Mouse (Mus musculus): Measurements from ENCODE around the gene Acvr1b.

DNA sequence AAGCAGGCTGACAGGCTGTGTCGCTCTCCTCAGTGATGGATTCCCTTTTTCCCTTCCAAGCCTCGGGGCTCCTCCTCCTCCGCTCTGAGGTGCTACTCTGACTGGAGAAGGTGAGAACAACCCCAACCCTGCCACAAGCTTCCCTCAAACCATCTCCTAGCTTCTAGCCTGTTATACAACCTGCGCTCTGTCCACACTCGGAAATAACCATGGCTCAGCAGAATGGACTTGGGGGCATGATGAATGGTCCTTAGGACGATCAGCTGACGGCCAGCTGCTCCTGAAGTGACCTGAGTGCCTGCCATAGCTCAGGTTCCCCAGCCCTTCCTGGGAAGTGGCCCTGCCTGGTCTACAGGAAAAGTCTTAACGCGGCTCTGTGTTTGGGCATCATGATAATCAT, 68.0 kb downstream of the Acvr1b start:
- TF ChIP-seq POLR2A (IDR thresholded peaks at IDR 0.05; ENCODE audit: insufficient read length, low read depth), result no peak
- peak in 1 of 3 experiments; percentile 46 for TF ChIP-seq MYOD1 (IDR thresholded peaks at IDR 0.05; ENCODE audit: control insufficient read depth in 1 of 3, insufficient read length in 2 of 3, low read depth in 2 of 3)
- no peak for TF ChIP-seq USF1 (IDR thresholded peaks at IDR 0.05; ENCODE audit: low read depth)
- TF ChIP-seq TCF12 (IDR thresholded peaks at IDR 0.05; ENCODE audit: insufficient read depth, poor library complexity, severe bottlenecking), result no peak

Measured in myocyte (in vitro differentiated cells).